Mouse (Mus musculus): ENCODE data around the gene Kif23. TPM values are rescaled to one million over a fixed set of nuclear protein-coding genes. Genes with fewer than 3 reads are reported as not detected.

Kif23 gene
- polyA plus RNA-seq, 1 experiment from 2014 or later = 36.6 TPM

- peaks cover 36% of the 10 kb centered on the region for H3K4me1 ChIP-seq (replicated peaks; ENCODE audit: control insufficient read depth, insufficient read depth, low read length)
- H3K27me3 ChIP-seq (replicated peaks; ENCODE audit: control insufficient read depth, insufficient read depth, low read length) = no peaks in the 10 kb centered on the region
- ATAC-seq = peak; percentile 39; the same call in 1 of the 2 replicates
- no peak overlapping the region for H3K9ac ChIP-seq (replicated peaks; ENCODE audit: low read depth, low read length)
- H3K4me2 ChIP-seq (ENCODE audit: low read length) = no peak overlapping the region
- peak overlapping the region; percentile 38; the same call in 1 of the 2 replicates for H3K27ac ChIP-seq (ENCODE audit: low read length)
- no peaks in the 10 kb centered on the region for H3K36me3 ChIP-seq (ENCODE audit: control insufficient read depth, insufficient read depth)
- H3K9me3 ChIP-seq (ENCODE audit: control insufficient read depth, low read length) = no peaks in the 10 kb centered on the region
- no peak overlapping the region for H3K4me3 ChIP-seq (replicated peaks; ENCODE audit: low read length)
- 6% methylated on average over 22 of the region's 22 CpGs for WGBS
These were observed 69.0 kb downstream of the Kif23 start for GRCm38 (mm10) chr9:61877373-61878112.

- H3K9ac ChIP-seq (replicated peaks; ENCODE audit: low read depth, low read length) = no peak overlapping the region
These were observed 73.2 kb downstream of the Kif23 start for GRCm38 (mm10) chr9:61873325-61873724.

GRCm38 (mm10) chr9:61872246-61872941 is 74.2 kb downstream of the Kif23 start:
- peaks cover 43% of the 10 kb centered on the region for H3K4me1 ChIP-seq (replicated peaks; ENCODE audit: control insufficient read depth, insufficient read depth, low read length)
- 3% methylated on average over 8 of the region's 8 CpGs for WGBS
- H3K9ac ChIP-seq (replicated peaks; ENCODE audit: low read depth, low read length) = no peak overlapping the region
- H3K4me3 ChIP-seq (replicated peaks; ENCODE audit: low read length) = no peak overlapping the region
- H3K9me3 ChIP-seq (ENCODE audit: control insufficient read depth, low read length) = 0 out of 2 replicates have a peak, but pooled peaks cover 3% of the 10 kb centered on the region
- peak overlapping the region; percentile 85 for H3K27ac ChIP-seq (ENCODE audit: low read length)
- no peaks in the 10 kb centered on the region for H3K36me3 ChIP-seq (ENCODE audit: control insufficient read depth, insufficient read depth)
- no peaks in the 10 kb centered on the region for H3K27me3 ChIP-seq (replicated peaks; ENCODE audit: control insufficient read depth, insufficient read depth, low read length)
- H3K4me2 ChIP-seq (ENCODE audit: low read length) = peak overlapping the region; percentile 0; the same call in 1 of the 2 replicates
- ATAC-seq = peak; percentile 98

More at GRCm38 (mm10) chr9:61873325-61873724, 73.2 kb downstream of the Kif23 start:
- H3K27me3 ChIP-seq (replicated peaks; ENCODE audit: control insufficient read depth, insufficient read depth, low read length) = no peaks in the 10 kb centered on the region
- 28% methylated on average over 8 of the region's 8 CpGs for WGBS
- H3K4me2 ChIP-seq (ENCODE audit: low read length) = no peak overlapping the region
- H3K9me3 ChIP-seq (ENCODE audit: control insufficient read depth, low read length) = 0 out of 2 replicates have a peak, but pooled peaks cover 3% of the 10 kb centered on the region
- peak overlapping the region; percentile 77 for H3K27ac ChIP-seq (ENCODE audit: low read length)
- H3K4me3 ChIP-seq (replicated peaks; ENCODE audit: low read length) = no peak overlapping the region
- H3K4me1 ChIP-seq (replicated peaks; ENCODE audit: control insufficient read depth, insufficient read depth, low read length) = peaks cover 47% of the 10 kb centered on the region
- H3K36me3 ChIP-seq (ENCODE audit: control insufficient read depth, insufficient read depth) = no peaks in the 10 kb centered on the region
- no peak for ATAC-seq

GRCm38 (mm10) chr9:61871839-61872238 is 74.7 kb downstream of the Kif23 start:
- H3K4me1 ChIP-seq (replicated peaks; ENCODE audit: control insufficient read depth, insufficient read depth, low read length) = peaks cover 40% of the 10 kb centered on the region
- WGBS = 18% methylated on average over 6 of the region's 6 CpGs
- H3K9ac ChIP-seq (replicated peaks; ENCODE audit: low read depth, low read length) = 0 out of 2 replicates have a peak overlapping the region, but pooled peaks have one; percentile 19

GRCm38 (mm10) chr9:61867659-61868058 is 78.9 kb downstream of the Kif23 start:
- no peak overlapping the region for H3K4me3 ChIP-seq (replicated peaks; ENCODE audit: low read length)
- no peak overlapping the region for H3K27ac ChIP-seq (ENCODE audit: low read length)
- WGBS = 55% methylated on average over 11 of the region's 11 CpGs
- H3K4me1 ChIP-seq (replicated peaks; ENCODE audit: control insufficient read depth, insufficient read depth, low read length) = peaks cover 23% of the 10 kb centered on the region
- no peak overlapping the region for H3K9ac ChIP-seq (replicated peaks; ENCODE audit: low read depth, low read length)
- no peaks in the 10 kb centered on the region for H3K36me3 ChIP-seq (ENCODE audit: control insufficient read depth, insufficient read depth)
- no peak for ATAC-seq
- H3K27me3 ChIP-seq (replicated peaks; ENCODE audit: control insufficient read depth, insufficient read depth, low read length) = no peaks in the 10 kb centered on the region
- 0 out of 2 replicates have a peak, but pooled peaks cover 3% of the 10 kb centered on the region for H3K9me3 ChIP-seq (ENCODE audit: control insufficient read depth, low read length)
- no peak overlapping the region for H3K4me2 ChIP-seq (ENCODE audit: low read length)

More at GRCm38 (mm10) chr9:61871839-61872238, 74.7 kb downstream of the Kif23 start:
- no peak overlapping the region for H3K4me3 ChIP-seq (replicated peaks; ENCODE audit: low read length)
- no peaks in the 10 kb centered on the region for H3K27me3 ChIP-seq (replicated peaks; ENCODE audit: control insufficient read depth, insufficient read depth, low read length)
- H3K36me3 ChIP-seq (ENCODE audit: control insufficient read depth, insufficient read depth) = no peaks in the 10 kb centered on the region
- no peak overlapping the region for H3K4me2 ChIP-seq (ENCODE audit: low read length)
- H3K27ac ChIP-seq (ENCODE audit: low read length) = peak overlapping the region; percentile 85
- H3K9me3 ChIP-seq (ENCODE audit: control insufficient read depth, low read length) = 0 out of 2 replicates have a peak, but pooled peaks cover 3% of the 10 kb centered on the region
- peak; percentile 34 for ATAC-seq

Other genes starting within 250 kb of the Kif23 start
- 804 and 844 TPM in 2 replicates for gene Rplp1, start 32.2 kb downstream of the Kif23 start, polyA plus RNA-seq (2015; fragmentation: Nextera tagmentation; extraction: Ambion mirVana)
- gene Paqr5, start 80.1 kb upstream of the Kif23 start, polyA plus RNA-seq (2015; fragmentation: Nextera tagmentation; extraction: Ambion mirVana) = 0.25 and 0.43 TPM in 2 replicates
- gene Glce, start 175.9 kb upstream of the Kif23 start, polyA plus RNA-seq (2015; fragmentation: Nextera tagmentation; extraction: Ambion mirVana) = 22.7 and 22.9 TPM in 2 replicates